Mouse (Mus musculus) adrenal gland (tissue): Measurements from ENCODE around the gene Dstyk.
"Not testable (repeated sequence)": the region's sequence is repeated elsewhere in the genome, so short reads cannot be mapped to it uniquely, and the experiment has no call there.

ENCODE experiments used
- intact Hi-C: fragments of 180-260 bp; cut with DNase I; formaldehyde crosslinking; loops from one replicate; pipeline ENCODE4 v1.15.1; 2025

The Dstyk gene

GRCm38 (mm10) chr1:132436320-132436958 is 19.1 kb downstream of the Dstyk start:
- intact Hi-C loops, result no loop called here

DNA sequence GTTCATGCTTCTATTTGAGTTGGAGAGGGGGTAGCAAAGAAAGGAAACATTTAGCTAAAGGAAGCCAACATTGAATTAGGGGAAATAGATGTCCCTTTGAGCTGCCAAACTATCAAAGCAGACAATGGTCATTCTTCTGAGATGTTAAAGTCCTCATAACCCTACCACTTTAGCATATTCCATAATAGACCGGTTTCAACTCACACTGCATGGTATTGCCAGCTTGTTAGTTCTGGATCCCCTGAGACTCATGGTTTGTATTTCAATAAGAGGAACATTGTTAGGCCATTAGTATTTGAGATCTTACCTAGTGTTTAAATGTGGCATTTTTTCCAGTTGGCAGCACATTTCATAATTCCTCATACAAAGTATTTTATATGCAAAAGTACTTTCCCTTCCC is 19.6 kb downstream of the Dstyk start:
- intact Hi-C loops, result no loop called here

- intact Hi-C loops, result no loop called here
Observed at GRCm38 (mm10) chr1:132437389-132437788, 20.0 kb downstream of the Dstyk start.

GRCm38 (mm10) chr1:132440896-132441435 is 23.6 kb downstream of the Dstyk start:
- intact Hi-C loops, result no loop called here

- intact Hi-C loops, result loop anchor here (5.0 kb wide), 1 partner anchor 48 kb away; no protein-coding TSS in a partner anchor
Observed at GRCm38 (mm10) chr1:132449742-132450141, 32.4 kb downstream of the Dstyk start.

DNA sequence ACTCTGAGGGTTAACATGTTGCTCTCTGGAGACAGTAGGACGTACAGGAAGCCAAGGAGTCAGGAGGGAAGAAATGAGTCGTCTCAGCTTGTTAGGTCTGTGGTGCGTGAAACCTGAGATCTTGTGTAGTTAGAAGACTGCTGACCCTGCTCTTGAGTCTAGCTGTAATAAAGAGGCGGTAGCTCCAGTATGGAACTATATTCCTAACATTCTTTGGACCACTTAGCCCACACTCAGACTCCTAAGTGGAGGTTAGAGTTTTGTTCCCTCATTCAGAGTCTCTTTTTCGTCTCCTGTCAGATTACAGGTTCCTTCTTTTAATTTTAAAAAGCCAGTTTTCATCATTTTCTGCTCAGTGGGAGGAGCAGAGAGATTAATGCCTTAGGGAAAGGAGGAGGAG is 47.3 kb downstream of the Dstyk start:
- intact Hi-C loops, result no loop called here

- intact Hi-C loops, result no loop called here
Observed at GRCm38 (mm10) chr1:132468926-132469325, 51.6 kb downstream of the Dstyk start.

DNA sequence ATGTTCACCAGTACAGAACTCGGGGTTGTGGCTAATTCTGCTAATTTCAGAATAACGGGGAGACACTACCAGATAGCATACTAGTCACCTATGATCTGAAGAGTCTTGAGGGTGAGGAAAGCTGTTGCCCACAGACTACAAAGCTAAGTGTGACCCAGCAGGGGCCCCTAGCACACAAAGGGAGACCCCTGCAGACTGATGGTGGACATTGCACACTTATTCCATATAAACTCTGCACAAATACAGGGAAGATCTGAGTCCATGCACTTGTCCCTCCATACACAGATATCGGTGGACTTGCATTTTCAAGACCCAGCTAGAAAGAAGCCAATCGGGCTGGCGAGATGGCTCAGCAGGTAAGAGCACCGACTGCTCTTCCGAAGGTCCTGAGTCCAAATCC is 52.2 kb downstream of the Dstyk start:
- intact Hi-C loops, result no loop called here

DNA sequence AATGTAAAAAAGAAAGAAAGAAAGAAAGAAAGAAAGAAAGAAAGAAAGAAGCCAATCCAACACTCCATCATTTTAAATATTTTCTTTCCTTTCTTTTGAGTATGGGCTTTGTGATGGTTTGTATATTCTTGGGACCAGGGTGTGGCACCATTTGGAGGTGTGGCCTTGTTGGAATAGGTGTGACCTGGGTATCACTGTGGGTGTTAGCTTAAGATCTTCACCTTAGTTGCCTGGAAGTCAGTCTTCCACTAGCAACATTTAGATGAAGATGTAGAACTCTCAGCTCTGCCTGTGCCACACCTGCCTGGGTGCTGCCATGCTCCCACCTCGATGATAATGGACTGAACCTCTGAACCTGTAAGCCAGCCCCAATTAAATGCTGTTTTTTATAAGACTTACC is 52.7 kb downstream of the Dstyk start:
- intact Hi-C loops, result not testable (repeated sequence)

DNA sequence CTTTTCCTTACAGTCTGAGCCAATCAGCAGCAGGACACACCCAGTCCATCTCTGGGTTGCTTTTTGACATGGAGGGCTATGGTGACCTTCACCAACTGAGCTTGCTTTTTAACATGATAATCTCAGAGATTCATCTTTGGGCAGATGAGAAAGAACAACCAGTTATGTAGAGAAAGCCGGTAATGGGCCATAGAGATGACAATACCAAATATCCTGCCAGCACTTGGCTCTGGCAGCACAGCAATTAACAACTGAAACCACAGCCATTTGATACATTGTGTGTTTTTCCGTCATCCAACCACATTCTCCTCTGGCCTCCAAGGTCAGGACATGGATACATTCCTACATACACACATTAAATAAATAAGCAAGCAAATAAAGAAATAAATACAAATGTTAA is 53.7 kb downstream of the Dstyk start:
- intact Hi-C loops, result no loop called here

GRCm38 (mm10) chr1:132471499-132471898 is 54.1 kb downstream of the Dstyk start:
- intact Hi-C loops, result no loop called here

- intact Hi-C loops, result no loop called here
Observed at GRCm38 (mm10) chr1:132472537-132472936, 55.2 kb downstream of the Dstyk start.

GRCm38 (mm10) chr1:132474496-132474895 is 57.1 kb downstream of the Dstyk start:
- intact Hi-C loops, result no loop called here

- intact Hi-C loops, result loop anchor here (5.0 kb wide), 1 partner anchor 109 kb away; no protein-coding TSS in a partner anchor
Observed at GRCm38 (mm10) chr1:132476575-132476927, 59.2 kb downstream of the Dstyk start.

DNA sequence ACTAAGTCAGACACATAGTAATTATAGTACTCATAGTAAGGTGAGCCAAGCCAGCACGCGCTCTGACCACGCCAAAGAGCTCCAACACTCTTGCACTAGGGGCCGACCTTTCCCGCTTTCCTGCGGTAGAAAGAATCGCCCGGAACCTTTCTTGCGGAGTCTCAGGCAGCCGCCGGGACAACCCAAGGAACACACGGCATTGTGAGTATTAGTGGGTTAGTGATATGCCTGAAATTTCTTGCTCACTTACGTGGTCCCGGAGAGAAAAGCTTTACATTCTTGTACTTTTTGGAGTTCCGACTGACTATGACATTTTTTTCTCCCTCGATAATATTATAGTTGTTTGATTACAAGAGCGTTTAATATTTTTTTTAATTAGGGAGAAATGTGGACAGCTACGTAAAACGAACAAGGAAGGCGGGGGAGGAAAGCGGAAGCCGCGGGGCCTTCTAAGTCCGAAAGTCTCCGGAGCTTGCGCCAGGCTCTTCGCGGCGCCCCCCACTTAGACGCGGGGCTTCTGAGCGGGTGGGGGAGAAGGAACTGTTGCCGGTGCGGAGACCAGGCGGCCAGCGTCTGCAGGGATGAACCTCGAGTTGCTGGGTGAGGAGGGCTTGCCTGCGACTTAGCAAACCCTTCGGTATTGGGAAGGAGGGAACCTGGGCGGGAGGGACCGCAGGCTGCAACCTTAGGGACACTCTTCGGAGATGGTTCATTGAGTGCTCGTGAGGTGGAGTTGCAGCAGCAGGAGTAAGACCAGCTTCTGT is 59.8 kb downstream of the Dstyk start, which contains the start of gene Rbbp5:
Rbbp5 (plus strand) TSS at position 438 of the 764 bp plus-strand sequence.
- intact Hi-C loops, result loop anchor here (5.0 kb wide), 1 partner anchor 110 kb away; no protein-coding TSS in a partner anchor

DNA sequence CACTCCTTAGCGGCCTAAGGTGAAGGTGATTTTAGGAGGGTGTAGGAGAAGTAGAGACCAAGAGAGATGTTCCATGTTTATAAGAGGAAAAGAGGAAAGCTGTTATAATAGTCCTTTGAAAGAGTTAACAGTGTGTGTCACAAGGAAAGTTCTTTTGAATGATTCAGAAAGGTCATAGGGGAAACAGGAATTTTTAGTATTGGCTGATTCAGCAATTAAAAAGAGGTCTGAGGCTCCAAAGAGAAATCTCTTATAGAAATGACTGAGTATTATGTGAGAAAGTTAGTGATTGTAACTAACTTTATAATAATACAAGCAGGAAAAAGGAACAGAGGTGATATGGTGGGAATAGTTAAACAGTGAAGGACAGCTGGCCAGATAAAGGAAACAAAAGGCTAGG is 62.1 kb downstream of the Dstyk start:
- intact Hi-C loops, result loop anchor here (5.0 kb wide), 1 partner anchor 112 kb away; no protein-coding TSS in a partner anchor

DNA sequence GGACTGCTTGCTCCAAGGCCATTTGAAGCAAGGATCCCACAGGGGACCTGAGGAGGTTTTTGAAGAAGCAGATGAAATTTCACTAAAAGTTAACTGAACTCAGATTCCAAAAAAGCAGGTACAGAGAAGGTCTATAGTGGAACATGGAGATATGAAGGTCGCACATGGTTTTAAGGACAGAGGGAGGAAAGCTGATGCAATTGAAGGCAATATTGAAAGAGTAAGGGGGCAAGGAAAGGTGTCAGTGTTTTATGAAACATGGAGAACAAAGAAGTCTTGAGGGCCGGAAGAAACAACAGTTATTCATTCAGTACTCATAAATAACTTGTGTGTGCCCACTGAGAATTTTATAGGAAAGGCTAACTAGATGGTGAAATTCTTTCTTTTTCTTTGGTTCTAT is 64.3 kb downstream of the Dstyk start:
- intact Hi-C loops, result no loop called here

GRCm38 (mm10) chr1:132483234-132483633 is 65.9 kb downstream of the Dstyk start:
- intact Hi-C loops, result no loop called here

DNA sequence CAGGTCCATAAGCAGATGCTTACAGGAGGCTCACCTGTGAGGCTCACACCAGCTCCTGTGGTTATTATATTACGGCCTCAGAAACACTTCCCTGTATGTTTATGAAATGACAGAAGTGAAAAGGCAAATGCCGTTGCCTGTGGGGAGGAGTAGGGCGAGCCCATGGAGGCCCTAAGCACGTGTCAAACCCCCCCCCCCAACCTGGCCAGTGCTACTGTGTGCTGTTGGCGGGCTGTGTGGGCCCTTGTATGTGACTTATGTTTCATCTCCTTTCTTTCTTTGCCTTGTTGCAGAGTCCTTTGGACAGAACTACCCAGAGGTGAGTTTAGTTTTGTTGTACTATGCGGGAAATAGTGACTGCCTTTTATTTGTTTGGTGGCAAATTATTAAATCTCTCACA is 66.4 kb downstream of the Dstyk start:
- intact Hi-C loops, result no loop called here

- intact Hi-C loops, result no loop called here
Observed at GRCm38 (mm10) chr1:132500535-132500934, 83.2 kb downstream of the Dstyk start.

- intact Hi-C loops, result no loop called here
Observed at GRCm38 (mm10) chr1:132505155-132505554, 87.8 kb downstream of the Dstyk start.

DNA sequence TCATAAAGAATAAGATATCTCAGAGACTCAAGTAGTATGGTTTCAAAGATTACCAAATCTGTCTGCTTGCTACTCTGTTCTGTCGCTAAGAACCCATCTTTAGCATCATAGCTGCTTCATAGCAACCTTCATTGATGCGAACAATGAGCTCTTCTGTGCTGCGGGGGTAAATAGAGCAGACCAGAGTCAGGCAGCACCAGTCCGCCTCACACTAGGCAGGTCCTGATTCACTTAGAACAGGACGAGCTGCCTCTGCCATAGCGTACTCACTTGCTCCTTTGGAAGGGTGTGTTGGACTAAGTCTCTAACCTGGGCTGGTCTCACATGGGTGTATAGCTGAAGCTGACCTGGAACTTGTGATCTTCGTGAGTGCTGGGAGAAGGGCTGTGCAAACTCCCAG is 88.7 kb downstream of the Dstyk start, which contains the start of gene Tmem81:
Tmem81 (plus strand) TSS at position 173 of the 400 bp plus-strand sequence.
- intact Hi-C loops, result no loop called here
